Mouse (Mus musculus) common myeloid progenitor, adult 5-6 weeks (primary cell): ENCODE measurements around the gene Sufu. TPM values are rescaled to one million over a fixed set of nuclear protein-coding genes. Genes with fewer than 3 reads are reported as not detected.

Experiments used
- ATAC-seq: replicated peaks from 2 replicates; pipeline ENCODE4 v1.8.0; 2016; ENCODE audit warnings: low read depth, mild to moderate bottlenecking, moderate TSS enrichment, inconsistent platforms; ENCODE audit not compliant: poor library complexity, severe bottlenecking
- total RNA-seq: library from RNA; stranded (forward); fragments of 200-1000, 187-1606 nt; gene quantifications from 2 replicates; pipeline ENCODE4 v1.2.3, GENCODE M21; 2017

Sufu gene
- total RNA-seq, 1 experiment from 2014 or later: 22.2 TPM

DNA sequence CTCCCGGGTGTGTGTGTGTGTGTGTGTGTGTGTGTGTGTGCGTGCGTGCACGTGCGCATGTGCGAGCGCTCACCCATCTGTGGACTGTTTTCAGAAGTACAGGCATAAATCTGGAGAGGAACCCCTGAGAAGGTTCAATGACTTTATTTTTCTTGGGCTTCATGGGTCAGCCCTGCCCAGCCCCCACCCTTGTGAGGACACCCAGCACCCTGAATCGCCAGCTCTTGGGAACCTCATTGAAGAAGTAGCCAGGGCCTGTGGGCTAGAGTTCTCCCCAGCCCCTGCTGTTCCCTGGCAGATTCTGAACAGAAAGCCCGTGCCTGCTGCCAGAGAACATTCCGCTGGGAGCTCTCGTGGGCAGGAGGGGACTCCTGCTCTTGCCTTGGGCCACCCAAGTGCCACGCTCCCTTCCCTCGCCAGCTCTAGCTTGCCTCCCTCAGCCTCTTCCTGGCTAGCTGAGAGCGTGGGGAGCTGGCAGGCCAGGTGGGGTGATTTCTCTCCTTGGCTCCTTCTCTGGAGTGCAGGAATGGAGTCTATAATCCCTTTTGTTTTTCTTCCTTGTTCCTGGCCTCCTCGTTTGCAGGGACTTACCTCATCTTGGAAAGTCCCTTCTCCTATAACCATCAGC lies 87.1 kb downstream of the Sufu start:
- no peak for ATAC-seq

DNA sequence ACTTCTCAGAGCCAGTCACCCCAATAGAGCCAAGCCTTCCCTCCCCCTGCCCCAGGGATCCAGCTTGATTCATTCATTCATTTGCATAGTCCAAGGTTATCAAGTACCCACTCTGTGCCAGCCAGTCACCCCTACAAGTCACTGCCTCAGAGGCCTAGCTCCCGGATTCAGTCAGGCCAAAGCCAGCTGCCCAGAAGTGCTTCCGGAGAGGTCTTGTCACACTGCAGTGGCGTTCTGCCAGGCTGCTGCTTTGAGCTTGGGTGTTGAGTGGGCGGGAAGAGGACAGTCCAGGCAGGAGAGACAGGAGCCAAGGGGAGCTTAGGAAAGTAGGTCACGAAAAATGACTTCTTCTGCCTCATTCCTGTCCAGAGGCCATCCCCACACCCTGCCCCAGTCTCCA lies 87.8 kb downstream of the Sufu start:
- ATAC-seq: no peak

DNA sequence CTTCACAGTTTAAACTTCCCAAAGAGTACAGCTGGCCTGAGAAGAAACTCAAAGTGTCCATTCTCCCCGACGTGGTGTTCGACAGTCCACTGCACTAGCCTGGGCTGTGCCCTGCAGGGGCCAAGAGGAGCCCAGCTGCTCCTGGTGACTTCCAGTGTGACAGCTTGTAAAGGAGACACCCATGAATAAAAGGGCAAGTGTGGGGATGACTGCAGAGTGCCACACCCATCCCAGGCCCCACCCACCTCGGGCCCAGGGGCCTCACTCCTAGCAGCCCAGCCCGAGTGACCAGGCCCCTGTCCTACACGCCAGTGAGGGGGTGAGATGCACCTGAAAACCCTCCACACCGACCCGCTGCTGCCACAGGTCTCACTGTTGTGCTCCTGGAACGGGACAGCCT lies 89.2 kb downstream of the Sufu start:
- ATAC-seq: no peak

DNA sequence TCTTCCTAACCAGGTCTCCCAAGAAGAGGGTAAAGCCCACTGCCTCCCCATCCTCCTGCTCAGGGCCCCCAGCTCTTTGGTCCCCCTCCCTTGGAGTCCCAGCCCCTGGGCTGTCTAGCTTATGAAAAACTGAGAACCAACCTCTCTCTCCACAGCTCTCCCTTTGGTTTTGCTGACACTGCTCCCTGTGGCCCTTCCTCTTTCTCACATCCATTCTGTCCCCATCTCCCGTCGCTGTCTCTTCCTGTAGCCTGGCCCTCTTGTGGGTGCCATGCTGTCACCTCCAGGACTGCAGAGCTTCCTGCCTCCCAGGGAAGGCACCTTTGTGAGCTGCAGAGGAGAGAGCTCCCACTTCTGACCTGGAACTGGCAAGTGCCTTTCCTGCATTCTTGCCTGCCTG lies 90.0 kb downstream of the Sufu start:
- ATAC-seq: peak; percentile 33; the same call in 1 of the 2 replicates

DNA sequence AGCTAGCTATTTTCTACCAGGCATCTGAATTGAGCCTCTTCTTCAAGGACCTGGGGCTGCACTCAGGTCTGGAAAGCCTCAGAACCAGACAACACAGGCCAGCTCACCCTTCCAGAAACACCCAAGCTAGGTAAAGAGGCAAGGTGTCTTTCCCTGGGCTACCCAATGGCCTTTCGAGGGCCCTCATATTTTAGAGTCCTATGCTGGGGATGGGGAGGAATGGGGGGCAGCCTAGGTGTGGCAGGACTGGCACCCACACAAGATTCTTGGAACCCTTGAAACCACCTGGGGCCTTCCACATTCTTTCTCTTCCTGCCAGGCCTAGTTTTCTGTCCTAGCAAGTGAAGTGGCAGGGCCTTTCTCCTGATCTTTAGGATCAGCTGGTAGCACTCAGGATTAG lies 92.8 kb downstream of the Sufu start:
- ATAC-seq: no peak

DNA sequence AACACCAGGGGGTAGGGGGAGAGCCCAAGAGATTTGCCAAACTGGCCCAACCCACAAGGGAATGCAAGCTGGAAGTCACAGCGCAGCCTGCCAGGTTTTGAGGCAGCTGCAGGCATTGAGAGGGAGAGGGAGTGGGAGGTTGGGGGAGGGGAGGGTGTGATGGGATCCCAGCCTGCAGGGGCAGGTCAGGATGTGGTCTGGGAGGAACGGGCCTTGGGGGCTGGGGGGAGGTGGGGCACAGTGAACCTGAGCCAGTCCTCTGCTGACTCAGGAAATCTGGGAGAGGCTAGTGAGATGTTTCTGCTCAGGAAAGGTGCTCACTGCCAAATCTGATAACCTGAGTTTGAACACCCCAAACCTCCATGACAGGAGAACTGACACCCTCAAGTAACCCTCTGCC lies 93.9 kb downstream of the Sufu start:
- peak; percentile 31; the same call in 1 of the 2 replicates for ATAC-seq

DNA sequence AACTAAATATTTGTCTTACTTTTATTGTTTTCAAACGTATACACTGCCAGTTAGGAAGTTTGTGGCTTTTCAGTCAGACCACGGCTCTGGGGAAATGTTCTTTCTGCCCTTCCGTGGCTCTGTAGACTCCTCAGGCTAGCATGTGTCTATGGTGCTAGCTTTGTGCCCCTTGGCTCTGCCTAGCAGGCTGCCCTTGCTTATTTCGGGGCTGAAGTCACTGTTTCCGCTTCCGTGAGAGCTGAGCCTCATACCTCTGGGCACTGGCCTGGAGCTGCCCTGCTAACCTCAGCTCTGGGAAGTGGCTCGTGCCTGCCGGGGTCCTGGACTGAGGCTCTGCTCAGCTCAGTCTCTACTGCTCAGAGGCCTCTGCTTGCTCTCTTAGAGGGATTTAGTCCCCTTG lies 98.4 kb downstream of the Sufu start:
- ATAC-seq: peak; percentile 19; the same call in 1 of the 2 replicates

DNA sequence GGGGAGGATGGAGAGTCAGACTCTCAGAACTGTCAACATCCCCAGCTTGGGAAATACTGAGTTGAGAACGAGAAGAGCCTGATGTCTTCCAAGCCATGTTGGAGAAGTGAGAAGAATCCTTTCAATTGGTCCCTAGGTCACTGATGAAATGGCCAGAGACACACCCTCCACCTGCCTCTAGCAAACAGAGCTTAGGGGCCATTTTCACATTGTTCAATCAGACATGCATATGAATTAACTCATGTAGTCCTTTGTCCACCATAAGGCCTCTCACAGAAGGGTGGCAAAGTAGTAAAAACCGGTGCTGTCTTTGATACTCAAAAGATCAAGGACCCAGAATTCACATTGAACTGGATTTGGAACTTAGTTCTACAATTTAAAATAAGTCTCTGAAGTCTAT lies 100.5 kb downstream of the Sufu start:
- ATAC-seq: no peak

DNA sequence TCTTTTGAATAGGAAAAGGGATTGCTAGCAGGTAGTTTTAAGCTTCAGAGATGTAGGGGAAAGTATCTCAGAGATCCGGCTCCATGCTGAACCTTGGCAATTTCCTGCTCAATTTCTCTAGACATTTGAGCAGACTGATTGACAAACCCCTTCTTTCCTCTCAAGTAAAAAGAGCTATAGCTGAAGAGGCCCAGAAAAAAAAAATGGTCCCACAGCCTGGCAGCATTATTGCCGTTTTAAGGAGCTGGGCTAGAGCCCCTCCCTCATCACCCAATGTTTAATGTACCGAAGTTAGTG lies 102.8 kb downstream of the Sufu start:
- ATAC-seq: no peak

DNA sequence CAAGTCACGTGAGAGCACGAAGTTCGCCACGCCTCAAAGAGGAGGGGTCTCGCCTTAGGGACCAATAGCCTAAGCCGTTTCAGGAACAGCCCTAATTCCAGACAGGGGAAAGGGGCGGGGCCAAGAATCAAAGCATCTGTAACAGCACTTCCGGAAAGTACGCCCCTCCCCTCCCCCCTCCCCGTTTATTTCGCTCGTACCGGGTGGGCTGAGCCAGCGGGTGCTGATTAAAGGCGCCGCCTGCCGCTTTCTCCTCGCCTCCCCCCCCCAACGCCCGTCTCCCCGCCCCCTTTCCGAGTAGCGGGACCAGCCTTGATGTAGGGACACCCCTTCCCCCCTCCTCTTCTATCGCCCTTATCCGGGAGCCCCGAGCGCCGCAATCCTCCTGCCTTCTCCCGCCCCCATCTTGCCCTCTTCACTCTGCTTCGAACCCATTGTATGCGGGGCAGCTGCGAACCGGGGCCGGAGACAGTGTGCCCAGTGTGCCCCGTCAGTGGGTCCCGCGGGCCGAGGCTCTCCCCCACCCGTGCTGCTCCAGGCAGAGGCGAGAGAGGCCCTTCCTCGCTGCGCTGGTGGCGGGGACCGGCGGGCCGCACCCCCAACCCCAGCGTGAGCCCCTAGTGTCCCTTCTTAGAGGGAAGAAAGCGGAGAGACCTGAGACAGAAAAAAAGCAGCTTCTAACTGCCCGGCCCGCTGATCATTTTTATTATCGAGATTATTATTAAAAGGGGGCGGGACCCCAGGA lies 103.3 kb downstream of the Sufu start:
- ATAC-seq: peak; percentile 53

DNA sequence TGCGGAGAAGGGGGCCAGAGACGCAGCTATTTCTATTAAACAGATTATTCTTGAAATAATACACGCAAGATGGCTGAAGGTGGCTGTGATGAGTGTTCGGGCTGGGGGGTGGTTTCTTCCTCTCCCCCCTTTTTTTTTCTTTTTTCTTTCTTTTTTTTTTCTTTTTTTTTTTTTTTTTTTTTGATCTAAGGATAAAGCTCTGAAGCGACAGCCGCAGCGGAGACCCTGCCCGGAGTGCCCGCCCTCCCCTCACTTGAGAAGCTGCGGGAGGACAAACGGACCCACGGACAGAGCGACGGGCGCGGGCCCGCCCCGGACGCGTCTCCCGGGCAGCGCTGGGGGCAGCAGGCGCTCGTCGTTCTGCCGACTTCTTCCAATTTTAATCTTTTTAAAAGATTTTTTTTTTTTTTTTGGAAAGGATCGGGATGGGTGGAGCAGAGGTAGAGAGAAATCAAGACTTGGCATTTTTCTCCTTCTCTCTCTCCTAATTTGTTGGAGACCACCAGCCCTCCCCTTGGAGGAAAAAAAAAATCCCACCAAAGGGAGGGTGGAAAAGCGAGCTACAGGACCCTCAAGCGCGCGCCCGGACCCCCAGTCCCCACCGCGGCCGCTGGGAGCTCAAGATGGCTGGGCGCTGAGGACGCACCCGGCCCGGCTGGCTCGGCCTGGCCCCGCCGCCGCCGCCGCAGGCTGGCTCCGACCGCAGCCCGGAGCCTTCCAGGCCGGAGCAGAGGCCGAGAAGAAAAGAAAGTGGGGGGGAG lies 104.1 kb downstream of the Sufu start:
- no peak for ATAC-seq

DNA sequence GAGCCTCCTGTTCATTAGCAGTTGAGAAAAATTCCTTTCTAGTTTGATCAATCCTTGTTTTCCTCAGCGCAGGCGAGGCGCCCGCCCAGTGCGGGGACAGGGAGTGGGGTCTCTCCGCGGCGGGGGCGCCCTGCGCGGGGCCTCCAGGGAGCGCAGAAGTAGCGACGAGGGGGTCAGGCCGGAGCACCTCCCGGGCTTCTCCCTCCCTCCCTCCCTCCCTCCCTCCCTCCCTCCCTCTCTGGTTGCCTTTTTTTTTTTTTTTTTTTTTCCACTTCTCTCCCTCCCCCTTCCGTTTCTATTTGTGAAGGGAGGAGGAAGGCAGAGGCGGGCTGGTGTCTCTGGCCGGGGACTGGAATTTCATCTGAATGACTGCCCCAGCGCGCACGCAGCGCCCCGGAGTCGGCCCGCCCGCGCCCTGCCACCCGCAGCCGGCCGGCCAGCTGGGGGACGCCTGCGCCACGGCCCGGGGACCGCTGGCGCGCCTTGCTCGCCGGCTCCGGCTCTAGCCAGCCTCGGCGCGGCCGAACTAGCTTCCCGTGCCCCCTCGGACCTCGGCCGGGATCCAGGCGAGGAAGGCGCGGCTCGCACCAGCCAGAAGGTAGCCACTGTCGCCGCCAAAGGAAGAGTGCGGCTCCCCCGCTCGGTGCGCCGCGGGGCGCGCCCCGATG lies 104.8 kb downstream of the Sufu start, which contains the start of gene Trim8:
TSS of gene Trim8 (plus strand) at position 302 of the 668 bp plus-strand sequence.
- no peak for ATAC-seq

DNA sequence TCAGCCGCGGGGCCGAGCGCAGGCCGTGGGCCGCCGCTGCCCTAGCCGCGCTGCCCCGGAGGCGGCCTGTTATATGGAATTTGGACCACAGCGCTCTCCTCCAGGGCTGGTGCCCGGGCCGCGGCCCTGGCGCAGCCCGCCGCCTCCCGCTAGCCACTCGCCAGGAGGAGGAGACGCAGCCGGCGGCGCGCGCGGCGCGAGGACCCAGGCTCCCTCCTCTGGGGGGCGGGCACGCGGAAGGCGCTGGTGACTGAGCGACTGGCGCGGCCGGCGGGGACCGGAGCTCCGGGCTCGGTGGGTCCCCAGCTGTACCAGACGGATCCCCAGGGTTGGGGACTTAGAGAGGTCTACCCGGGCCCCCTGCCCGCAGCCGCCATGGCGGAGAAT lies 105.4 kb downstream of the Sufu start:
- no peak for ATAC-seq

DNA sequence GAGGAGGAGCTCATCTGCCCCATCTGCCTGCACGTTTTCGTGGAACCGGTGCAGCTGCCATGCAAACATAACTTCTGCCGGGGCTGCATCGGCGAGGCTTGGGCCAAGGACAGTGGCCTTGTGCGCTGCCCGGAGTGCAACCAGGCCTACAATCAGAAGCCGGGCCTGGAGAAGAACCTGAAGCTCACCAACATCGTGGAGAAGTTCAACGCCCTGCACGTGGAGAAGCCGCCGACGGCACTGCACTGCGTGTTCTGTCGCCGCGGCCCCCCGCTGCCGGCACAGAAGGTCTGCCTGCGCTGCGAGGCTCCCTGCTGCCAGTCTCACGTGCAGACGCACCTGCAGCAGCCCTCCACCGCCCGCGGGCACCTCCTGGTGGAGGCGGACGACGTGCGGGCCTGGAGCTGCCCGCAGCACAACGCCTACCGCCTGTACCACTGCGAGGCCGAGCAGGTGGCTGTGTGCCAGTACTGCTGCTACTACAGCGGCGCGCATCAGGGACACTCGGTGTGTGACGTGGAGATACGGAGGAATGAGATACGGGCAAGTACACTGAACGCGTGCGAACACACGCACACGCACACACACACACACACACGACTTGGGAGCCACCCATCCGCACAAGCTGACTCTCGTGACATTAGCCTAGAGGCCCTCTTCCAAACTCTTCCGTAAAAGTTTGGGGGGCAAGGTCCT lies 105.9 kb downstream of the Sufu start:
- peak; percentile 7; the same call in 1 of the 2 replicates for ATAC-seq

DNA sequence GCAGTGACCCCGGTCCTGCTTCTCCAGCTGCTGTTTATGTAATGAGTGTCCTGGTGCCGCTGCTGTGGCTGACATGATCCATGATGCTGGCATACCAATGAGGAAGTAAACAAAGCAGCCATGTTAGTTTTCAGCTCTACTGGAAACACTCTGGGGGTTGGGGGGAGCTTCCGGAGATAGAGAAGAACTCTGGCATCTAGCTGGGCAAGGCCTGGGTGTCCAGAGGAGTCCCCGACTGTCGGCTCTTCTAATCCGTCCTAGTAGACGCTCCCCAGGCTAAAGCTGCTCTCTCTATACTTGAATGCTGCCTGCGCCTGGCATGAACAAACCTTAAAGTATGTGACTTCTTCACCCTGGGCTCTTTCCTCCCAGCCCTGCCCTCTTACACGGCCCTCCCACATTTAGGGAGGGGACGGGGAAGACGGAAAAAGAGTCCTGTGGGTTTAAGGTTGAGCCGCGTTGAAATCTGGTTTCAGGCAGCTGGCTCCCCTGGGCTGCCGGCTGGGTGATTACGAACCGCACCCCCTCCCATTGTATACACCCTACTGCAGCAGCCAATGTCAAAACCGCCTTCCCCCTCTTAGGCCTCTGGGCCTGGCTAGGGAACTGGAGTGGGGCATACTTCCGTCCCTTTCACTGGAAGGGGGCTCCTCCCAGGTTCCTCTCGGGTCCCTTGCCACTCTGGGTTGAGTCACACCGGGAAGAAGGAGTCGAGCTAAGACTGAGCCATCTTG lies 106.8 kb downstream of the Sufu start:
- ATAC-seq: peak; percentile 39

DNA sequence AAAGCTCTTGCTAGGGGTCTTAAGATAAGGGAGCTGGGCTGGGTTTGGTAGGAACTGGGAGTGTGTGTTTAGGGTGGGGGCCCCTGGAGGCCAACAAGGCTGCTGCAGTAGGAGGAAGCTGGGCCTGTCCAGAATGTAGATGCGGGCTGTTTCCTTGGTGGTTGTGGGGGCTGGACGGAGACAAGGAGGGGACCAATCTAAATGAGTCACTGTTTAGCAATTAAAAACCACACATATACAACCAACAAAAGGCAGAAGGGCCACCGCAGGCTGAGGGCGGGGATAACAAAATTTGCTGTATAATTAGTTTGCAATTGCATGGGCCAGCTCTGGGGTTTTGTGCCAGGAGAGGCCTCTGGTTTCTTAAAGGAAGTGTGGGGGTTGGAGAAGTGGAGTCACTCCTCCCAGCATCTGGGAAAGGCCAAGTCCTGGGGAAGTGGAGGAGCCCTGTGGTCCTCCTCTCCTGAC lies 107.4 kb downstream of the Sufu start:
- peak; percentile 26 for ATAC-seq

DNA sequence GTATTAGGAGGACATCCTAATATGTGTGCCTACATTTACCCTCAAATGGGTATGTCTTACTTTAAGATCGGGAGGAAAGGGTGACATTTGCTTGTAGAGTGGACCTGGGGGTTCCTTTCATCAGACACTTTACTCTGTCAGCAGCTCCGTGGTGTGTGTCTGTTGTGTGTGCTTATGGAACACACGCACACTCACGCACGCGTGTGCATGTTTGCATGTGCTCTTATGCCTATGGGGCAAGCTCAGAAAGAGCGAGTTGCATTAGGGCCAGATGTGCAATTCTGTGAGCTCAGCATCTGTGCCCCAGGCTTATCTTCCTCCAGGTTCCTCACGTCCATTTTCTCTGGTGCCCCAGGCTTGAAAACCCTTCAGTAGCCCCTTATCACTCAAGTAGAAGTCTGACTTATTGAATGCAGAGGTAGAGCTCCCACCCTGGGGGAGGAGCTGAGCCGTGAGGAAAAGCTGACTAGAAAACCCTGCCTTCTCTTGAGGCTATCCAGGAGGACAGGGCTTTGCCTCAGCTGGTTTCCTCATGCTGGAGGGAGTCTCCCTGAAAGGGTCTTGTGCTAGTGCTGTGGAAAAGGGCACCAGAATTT lies 108.2 kb downstream of the Sufu start:
- no peak for ATAC-seq

DNA sequence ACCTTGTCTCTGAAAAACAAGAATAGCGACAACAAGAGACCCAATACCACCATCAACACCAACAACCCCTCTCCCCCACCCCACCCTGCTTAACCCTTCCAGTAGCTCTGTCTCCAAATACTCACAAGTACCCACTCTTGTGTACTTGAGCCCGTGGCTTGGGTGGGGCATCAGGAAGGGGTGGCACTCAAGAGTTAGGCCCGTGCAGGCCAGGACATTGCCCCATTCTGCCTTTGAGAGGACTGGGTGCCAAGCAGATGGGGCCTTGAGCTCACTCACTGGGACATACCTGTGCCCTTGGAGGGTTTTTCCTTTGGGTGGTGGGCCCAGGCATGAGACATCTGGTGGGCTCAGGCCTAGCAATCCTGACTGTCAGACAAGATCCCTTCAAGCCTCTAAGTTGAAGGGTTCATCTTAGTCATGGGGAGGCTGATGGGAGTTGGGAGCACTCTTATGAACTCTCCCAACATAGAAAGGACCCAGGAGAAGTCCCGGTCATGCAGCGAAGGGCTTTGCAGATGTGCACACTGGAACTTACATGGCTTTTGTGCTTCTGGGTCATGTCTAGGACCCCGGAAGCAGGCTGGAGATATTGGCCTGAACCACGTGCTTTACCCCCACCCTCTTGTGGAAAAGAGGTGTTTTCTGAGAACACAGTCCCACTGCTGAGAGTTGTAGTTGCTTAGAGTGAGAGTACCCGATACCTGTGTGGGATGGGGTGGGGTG lies 109.1 kb downstream of the Sufu start:
- no peak for ATAC-seq
